Mouse (Mus musculus): Measurements from ENCODE around the gene Gm37419. TPM values are rescaled to one million over a fixed set of nuclear protein-coding genes. Genes with fewer than 3 reads are reported as not detected.

The Gm37419 gene
- polyA plus RNA-seq, 1 experiment from 2014 or later = not detected

GRCm38 (mm10) chr16:24009891-24010290 is 21.6 kb downstream of the Gm37419 start:
- TF ChIP-seq CTCF (IDR thresholded peaks at IDR 0.05; ENCODE audit: low read depth) = no peak
- Histone ChIP-seq H3K9ac (ENCODE audit: low read depth, low read length) (no peak overlapping the region), H3K27me3 (replicated peaks; ENCODE audit: control insufficient read depth, insufficient read depth, low read length) (no peaks in the 10 kb centered on the region), H3K4me2 (replicated peaks; ENCODE audit: low read depth) (no peak overlapping the region), H3K36me3 (ENCODE audit: control insufficient read depth, insufficient read depth) (no peaks in the 10 kb centered on the region), H3K4me3 (ENCODE audit: low read depth, low read length) (no peak overlapping the region), H3K9me3 (ENCODE audit: control insufficient read depth) (no peaks in the 10 kb centered on the region), H3K27ac (ENCODE audit: low read depth, low read length) (no peak overlapping the region), H3K4me1 (replicated peaks; ENCODE audit: control insufficient read depth, insufficient read depth, low read length) (no peaks in the 10 kb centered on the region)
- WGBS = 85% methylated on average over 2 of the region's 2 CpGs
- no peak for ATAC-seq

GRCm38 (mm10) chr16:24011306-24011705 is 23.0 kb downstream of the Gm37419 start:
- peak; percentile 77 for ATAC-seq
- no peak for TF ChIP-seq CTCF (IDR thresholded peaks at IDR 0.05; ENCODE audit: low read depth)
- no peaks in the 10 kb centered on the region for H3K36me3 ChIP-seq (ENCODE audit: control insufficient read depth, insufficient read depth)
- H3K9ac ChIP-seq (ENCODE audit: low read depth, low read length) = no peak overlapping the region
- WGBS = 67% methylated on average over 3 of the region's 3 CpGs
- no peak overlapping the region for H3K4me3 ChIP-seq (ENCODE audit: low read depth, low read length)
- no peaks in the 10 kb centered on the region for H3K27me3 ChIP-seq (replicated peaks; ENCODE audit: control insufficient read depth, insufficient read depth, low read length)
- no peaks in the 10 kb centered on the region for H3K9me3 ChIP-seq (ENCODE audit: control insufficient read depth)
- H3K4me2 ChIP-seq (replicated peaks; ENCODE audit: low read depth) = no peak overlapping the region
- H3K4me1 ChIP-seq (replicated peaks; ENCODE audit: control insufficient read depth, insufficient read depth, low read length) = no peaks in the 10 kb centered on the region
- 0 out of 2 replicates have a peak overlapping the region, but pooled peaks have one; percentile 1 for H3K27ac ChIP-seq (ENCODE audit: low read depth, low read length)

GRCm38 (mm10) chr16:24012066-24012465 is 23.8 kb downstream of the Gm37419 start:
- H3K9me3 ChIP-seq (ENCODE audit: control insufficient read depth) = no peaks in the 10 kb centered on the region
- H3K36me3 ChIP-seq (ENCODE audit: control insufficient read depth, insufficient read depth) = no peaks in the 10 kb centered on the region
- no peak overlapping the region for H3K27ac ChIP-seq (ENCODE audit: low read depth, low read length)
- 35% methylated on average over 3 of the region's 3 CpGs for WGBS
- H3K4me1 ChIP-seq (replicated peaks; ENCODE audit: control insufficient read depth, insufficient read depth, low read length) = no peaks in the 10 kb centered on the region
- H3K4me2 ChIP-seq (replicated peaks; ENCODE audit: low read depth) = no peak overlapping the region
- H3K27me3 ChIP-seq (replicated peaks; ENCODE audit: control insufficient read depth, insufficient read depth, low read length) = no peaks in the 10 kb centered on the region
- no peak for ATAC-seq
- H3K4me3 ChIP-seq (ENCODE audit: low read depth, low read length) = no peak overlapping the region
- H3K9ac ChIP-seq (ENCODE audit: low read depth, low read length) = no peak overlapping the region
- TF ChIP-seq CTCF (IDR thresholded peaks at IDR 0.05; ENCODE audit: low read depth) = no peak

- Histone ChIP-seq H3K4me3 (ENCODE audit: low read depth, low read length) (no peak overlapping the region), H3K36me3 (ENCODE audit: control insufficient read depth, insufficient read depth) (no peaks in the 10 kb centered on the region), H3K4me1 (replicated peaks; ENCODE audit: control insufficient read depth, insufficient read depth, low read length) (no peaks in the 10 kb centered on the region), H3K27me3 (replicated peaks; ENCODE audit: control insufficient read depth, insufficient read depth, low read length) (no peaks in the 10 kb centered on the region), H3K27ac (ENCODE audit: low read depth, low read length) (no peak overlapping the region), H3K9me3 (ENCODE audit: control insufficient read depth) (no peaks in the 10 kb centered on the region), H3K4me2 (replicated peaks; ENCODE audit: low read depth) (no peak overlapping the region), H3K9ac (ENCODE audit: low read depth, low read length) (no peak overlapping the region)
- TF ChIP-seq CTCF (IDR thresholded peaks at IDR 0.05; ENCODE audit: low read depth) = no peak
- 77% methylated on average over 3 of the region's 3 CpGs for WGBS
- ATAC-seq = no peak
These were observed 26.1 kb downstream of the Gm37419 start for GRCm38 (mm10) chr16:24014378-24014777.

- Histone ChIP-seq H3K4me3 (ENCODE audit: low read depth, low read length) (no peak overlapping the region), H3K9me3 (ENCODE audit: control insufficient read depth) (no peaks in the 10 kb centered on the region), H3K4me1 (replicated peaks; ENCODE audit: control insufficient read depth, insufficient read depth, low read length) (no peaks in the 10 kb centered on the region), H3K36me3 (ENCODE audit: control insufficient read depth, insufficient read depth) (no peaks in the 10 kb centered on the region), H3K4me2 (replicated peaks; ENCODE audit: low read depth) (no peak overlapping the region), H3K27me3 (replicated peaks; ENCODE audit: control insufficient read depth, insufficient read depth, low read length) (no peaks in the 10 kb centered on the region), H3K9ac (ENCODE audit: low read depth, low read length) (no peak overlapping the region), H3K27ac (ENCODE audit: low read depth, low read length) (no peak overlapping the region)
- TF ChIP-seq CTCF (IDR thresholded peaks at IDR 0.05; ENCODE audit: low read depth) = no peak
- WGBS = 69% methylated on average over 6 of the region's 6 CpGs
- ATAC-seq = no peak
These were observed 28.0 kb downstream of the Gm37419 start for GRCm38 (mm10) chr16:24016273-24016672.

GRCm38 (mm10) chr16:24016742-24017141 is 28.5 kb downstream of the Gm37419 start:
- Histone ChIP-seq H3K4me3 (ENCODE audit: low read depth, low read length) (no peak overlapping the region), H3K9me3 (ENCODE audit: control insufficient read depth) (no peaks in the 10 kb centered on the region), H3K4me1 (replicated peaks; ENCODE audit: control insufficient read depth, insufficient read depth, low read length) (no peaks in the 10 kb centered on the region), H3K27ac (ENCODE audit: low read depth, low read length) (no peak overlapping the region), H3K36me3 (ENCODE audit: control insufficient read depth, insufficient read depth) (no peaks in the 10 kb centered on the region), H3K27me3 (replicated peaks; ENCODE audit: control insufficient read depth, insufficient read depth, low read length) (no peaks in the 10 kb centered on the region), H3K4me2 (replicated peaks; ENCODE audit: low read depth) (no peak overlapping the region), H3K9ac (ENCODE audit: low read depth, low read length) (no peak overlapping the region)
- TF ChIP-seq CTCF (IDR thresholded peaks at IDR 0.05; ENCODE audit: low read depth) = no peak
- WGBS = 67% methylated on average over 5 of the region's 5 CpGs
- no peak for ATAC-seq

DNA sequence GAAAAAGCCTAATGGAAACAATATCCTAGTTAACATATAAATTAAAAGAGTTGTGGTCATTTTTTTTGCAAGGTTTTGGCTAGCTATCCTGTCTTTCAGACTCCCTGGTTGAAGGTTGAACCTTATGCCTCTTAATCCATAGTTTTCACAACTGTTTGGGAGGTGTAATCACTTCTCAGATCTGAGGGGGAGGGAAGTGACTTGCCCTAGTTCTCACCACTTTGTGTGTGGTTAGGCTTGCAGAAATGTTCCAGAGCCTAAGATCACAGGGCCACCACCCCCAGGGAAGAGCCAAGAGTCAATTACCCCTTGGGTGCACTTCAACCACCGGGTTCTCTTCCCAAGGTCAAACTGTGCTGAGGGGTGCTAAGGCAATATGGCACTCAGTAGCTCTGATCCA is 33.4 kb downstream of the Gm37419 start:
- ATAC-seq = no peak
- H3K9ac ChIP-seq (ENCODE audit: low read depth, low read length) = no peak overlapping the region
- TF ChIP-seq CTCF (IDR thresholded peaks at IDR 0.05; ENCODE audit: low read depth) = no peak
- H3K4me3 ChIP-seq (ENCODE audit: low read depth, low read length) = no peak overlapping the region
- no peaks in the 10 kb centered on the region for H3K36me3 ChIP-seq (ENCODE audit: control insufficient read depth, insufficient read depth)
- no peak overlapping the region for H3K4me2 ChIP-seq (replicated peaks; ENCODE audit: low read depth)
- no peaks in the 10 kb centered on the region for H3K9me3 ChIP-seq (ENCODE audit: control insufficient read depth)
- H3K27ac ChIP-seq (ENCODE audit: low read depth, low read length) = no peak overlapping the region
- 43% methylated on average over 1 of the region's 1 CpGs for WGBS
- no peaks in the 10 kb centered on the region for H3K27me3 ChIP-seq (replicated peaks; ENCODE audit: control insufficient read depth, insufficient read depth, low read length)
- H3K4me1 ChIP-seq (replicated peaks; ENCODE audit: control insufficient read depth, insufficient read depth, low read length) = no peaks in the 10 kb centered on the region

Measured in intestine, postnatal 0 days (tissue).